Mouse (Mus musculus) hindbrain, postnatal 0 days (tissue): ENCODE results near the gene Pnkd. TPM values are rescaled to one million over a fixed set of nuclear protein-coding genes. Genes with fewer than 3 reads are reported as not detected.

Source experiments
- ATAC-seq: fragments of 200-750 bp; cut with Nextera tagmentation; 2 replicates; pipeline ENCODE4 v1.8.0; 2017; ENCODE audit warnings: mild to moderate bottlenecking, moderate TSS enrichment, moderate library complexity
- DNase-seq: peaks from one replicate; pipeline ENCODE4 v3.0.0-alpha.2; 2015; ENCODE audit warnings: low spot score
- H3K27ac ChIP-seq: fragments of 300-500 bp; sonication (generic); 2 replicates; pipeline ENCODE4 v1.5.1; 2014; ENCODE audit warnings: mild to moderate bottlenecking
- H3K27me3 ChIP-seq: fragments of 300-500 bp; sonication (generic); 2 replicates; pipeline ENCODE4 v1.6.1; 2014; ENCODE audit warnings: low read length, mixed read lengths; ENCODE audit not compliant: insufficient read depth
- H3K36me3 ChIP-seq: fragments of 300-500 bp; sonication (generic); 2 replicates; pipeline ENCODE4 v1.6.1; 2014; ENCODE audit warnings: low read length, mixed read lengths; ENCODE audit not compliant: insufficient read depth
- H3K4me1 ChIP-seq: fragments of 300-500 bp; sonication (generic); 2 replicates; pipeline ENCODE4 v1.6.1; 2014; ENCODE audit warnings: antibody characterized with exemption, low read length, mixed read lengths; ENCODE audit not compliant: insufficient read depth
- H3K4me2 ChIP-seq: fragments of 300-500 bp; sonication (generic); 2 replicates; pipeline ENCODE4 v1.6.1; 2014; ENCODE audit warnings: low read depth, mild to moderate bottlenecking, low read length, moderate library complexity, mixed read lengths
- H3K4me3 ChIP-seq: fragments of 300-500 bp; sonication (generic); 2 replicates; pipeline ENCODE4 v1.5.1; 2014; ENCODE audit warnings: low read length
- H3K9ac ChIP-seq: fragments of 300-500 bp; sonication (generic); replicated peaks from 2 replicates; pipeline ENCODE4 v1.6.1; 2014; ENCODE audit warnings: mild to moderate bottlenecking, low read length, moderate library complexity, mixed read lengths
- H3K9me3 ChIP-seq: fragments of 300-500 bp; sonication (generic); 2 replicates; pipeline ENCODE4 v1.6.1; 2016; ENCODE audit warnings: low read length, mixed read lengths
- CTCF ChIP-seq: IDR thresholded peaks from 2 replicates; pipeline ENCODE4 v1.5.1; 2016; ENCODE audit warnings: antibody characterized with exemption, control low read depth, low read depth
- WGBS: fragments of 180-500 bp; shearing (Covaris S2); extraction: QIAGEN DNeasy Blood & Tissue Kit; methylation state at CpG from one replicate; pipeline ENCODE4 v1.1.7; 2014; 5-methylcytosine and 5-hydroxymethylcytosine counted together
- polyA plus RNA-seq: library from polyadenylated mRNA; unstranded; fragments of >200 nt; fragmentation: Nextera tagmentation; extraction: Ambion mirVana; gene quantifications from 2 replicates; pipeline ENCODE4 v1.2.1, GENCODE M21; 2015
- total RNA-seq: library from RNA; depleted of rRNA; stranded (reverse); fragments of >200 nt; gene quantifications from 2 replicates; pipeline ENCODE4 v1.2.3, GENCODE M21; 2014

Gene Pnkd
- total and polyA plus RNA-seq, 2 experiments from 2014 or later: 102 to 143 TPM

- no peak overlapping the region for H3K4me2 ChIP-seq
- no peak for TF ChIP-seq CTCF
- no peak overlapping the region for H3K4me3 ChIP-seq
- DNase-seq (no peak), ATAC-seq (no peak)
- H3K36me3 ChIP-seq: no peaks in the 10 kb centered on the region
- no peak overlapping the region for H3K27ac ChIP-seq
- WGBS: 97% methylated on average over 1 of the region's 1 CpGs
- no peaks in the 10 kb centered on the region for H3K27me3 ChIP-seq
- H3K4me1 ChIP-seq: 0 out of 2 replicates have a peak, but pooled peaks cover 3% of the 10 kb centered on the region
- H3K9ac ChIP-seq: no peak overlapping the region
- H3K9me3 ChIP-seq: no peaks in the 10 kb centered on the region
Observed at GRCm38 (mm10) chr1:74307146-74307545, 22.4 kb downstream of the Pnkd start.

GRCm38 (mm10) chr1:74308001-74308964 is 23.6 kb downstream of the Pnkd start:
- Histone ChIP-seq H3K9me3 (no peaks in the 10 kb centered on the region), H3K27me3 (no peaks in the 10 kb centered on the region), H3K27ac (no peak overlapping the region), H3K4me1 (0 out of 2 replicates have a peak, but pooled peaks cover 3% of the 10 kb centered on the region), H3K9ac (no peak overlapping the region), H3K4me3 (no peak overlapping the region), H3K36me3 (no peaks in the 10 kb centered on the region), H3K4me2 (no peak overlapping the region)
- no peak for DNase-seq
- ATAC-seq: no peak
- TF ChIP-seq CTCF: no peak
- 77% methylated on average over 10 of the region's 10 CpGs for WGBS

- Histone ChIP-seq H3K9me3 (no peaks in the 10 kb centered on the region), H3K27me3 (no peaks in the 10 kb centered on the region), H3K9ac (no peak overlapping the region), H3K36me3 (no peaks in the 10 kb centered on the region), H3K27ac (no peak overlapping the region), H3K4me3 (no peak overlapping the region), H3K4me1 (no peaks in the 10 kb centered on the region), H3K4me2 (no peak overlapping the region)
- no peak for TF ChIP-seq CTCF
- ATAC-seq: no peak
- no peak for DNase-seq
- 55% methylated on average over 3 of the region's 3 CpGs for WGBS
Observed at GRCm38 (mm10) chr1:74309767-74310166, 25.0 kb downstream of the Pnkd start.

- no peaks in the 10 kb centered on the region for H3K27me3 ChIP-seq
- peak; percentile 67 for ATAC-seq
- H3K27ac ChIP-seq: no peak overlapping the region
- no peak overlapping the region for H3K9ac ChIP-seq
- no peak overlapping the region for H3K4me2 ChIP-seq
- H3K4me1 ChIP-seq: no peaks in the 10 kb centered on the region
- H3K9me3 ChIP-seq: no peaks in the 10 kb centered on the region
- WGBS: 3% methylated on average over 3 of the region's 3 CpGs
- no peak overlapping the region for H3K4me3 ChIP-seq
- H3K36me3 ChIP-seq: no peaks in the 10 kb centered on the region
- TF ChIP-seq CTCF: peak; percentile 95
- DNase-seq: peak; percentile 91
Observed at GRCm38 (mm10) chr1:74313049-74313692, 28.4 kb downstream of the Pnkd start.

- no peaks in the 10 kb centered on the region for H3K36me3 ChIP-seq
- DNase-seq (no peak), ATAC-seq (no peak)
- 87% methylated on average over 3 of the region's 3 CpGs for WGBS
- TF ChIP-seq CTCF: no peak
- no peak overlapping the region for H3K4me3 ChIP-seq
- no peaks in the 10 kb centered on the region for H3K4me1 ChIP-seq
- no peaks in the 10 kb centered on the region for H3K27me3 ChIP-seq
- no peak overlapping the region for H3K9ac ChIP-seq
- H3K27ac ChIP-seq: no peak overlapping the region
- H3K4me2 ChIP-seq: no peak overlapping the region
- no peaks in the 10 kb centered on the region for H3K9me3 ChIP-seq
Observed at GRCm38 (mm10) chr1:74314796-74315195, 30.1 kb downstream of the Pnkd start.

GRCm38 (mm10) chr1:74316114-74316827 is 31.5 kb downstream of the Pnkd start:
- 84% methylated on average over 4 of the region's 4 CpGs for WGBS
- no peaks in the 10 kb centered on the region for H3K4me1 ChIP-seq
- TF ChIP-seq CTCF: no peak
- no peak overlapping the region for H3K9ac ChIP-seq
- H3K27ac ChIP-seq: no peak overlapping the region
- DNase-seq: no peak
- H3K4me3 ChIP-seq: no peak overlapping the region
- ATAC-seq: no peak
- H3K36me3 ChIP-seq: no peaks in the 10 kb centered on the region
- H3K27me3 ChIP-seq: no peaks in the 10 kb centered on the region
- H3K4me2 ChIP-seq: no peak overlapping the region
- H3K9me3 ChIP-seq: no peaks in the 10 kb centered on the region
